Mouse (Mus musculus): ENCODE measurements at regions not wholly inside any gene's neighbourhood (a gene's known extent, or its start where the extent isn't known, plus 50 kb on each side); places are given as distances from the start of the nearest gene placed in this dataset.

GRCm38 (mm10) chr19:36261819-36262218, 86.3 kb upstream of the Pcgf5 start:
- TF ChIP-seq POLR2A (IDR thresholded peaks at IDR 0.05; ENCODE audit: extremely low read depth, insufficient read depth, low read length) (no peak), CTCF (IDR thresholded peaks at IDR 0.05; ENCODE audit: extremely low read depth, insufficient read depth, low read length) (no peak)
